Mouse (Mus musculus): Measurements from ENCODE around the gene Trnp1.

- no peak for TF ChIP-seq CTCF (IDR thresholded peaks at IDR 0.05; ENCODE audit: low read depth, low read length)
- no peak for TF ChIP-seq POLR2A (IDR thresholded peaks at IDR 0.05; ENCODE audit: extremely low read depth, insufficient read depth, low read length)
Measured at GRCm38 (mm10) chr4:133497461-133498159, 740 bp downstream of the Trnp1 start.

Measured in liver, adult 2 months (tissue).